Comparison of ENCODE assay signal across 8 mouse cellular contexts in the genomic region with DNA sequence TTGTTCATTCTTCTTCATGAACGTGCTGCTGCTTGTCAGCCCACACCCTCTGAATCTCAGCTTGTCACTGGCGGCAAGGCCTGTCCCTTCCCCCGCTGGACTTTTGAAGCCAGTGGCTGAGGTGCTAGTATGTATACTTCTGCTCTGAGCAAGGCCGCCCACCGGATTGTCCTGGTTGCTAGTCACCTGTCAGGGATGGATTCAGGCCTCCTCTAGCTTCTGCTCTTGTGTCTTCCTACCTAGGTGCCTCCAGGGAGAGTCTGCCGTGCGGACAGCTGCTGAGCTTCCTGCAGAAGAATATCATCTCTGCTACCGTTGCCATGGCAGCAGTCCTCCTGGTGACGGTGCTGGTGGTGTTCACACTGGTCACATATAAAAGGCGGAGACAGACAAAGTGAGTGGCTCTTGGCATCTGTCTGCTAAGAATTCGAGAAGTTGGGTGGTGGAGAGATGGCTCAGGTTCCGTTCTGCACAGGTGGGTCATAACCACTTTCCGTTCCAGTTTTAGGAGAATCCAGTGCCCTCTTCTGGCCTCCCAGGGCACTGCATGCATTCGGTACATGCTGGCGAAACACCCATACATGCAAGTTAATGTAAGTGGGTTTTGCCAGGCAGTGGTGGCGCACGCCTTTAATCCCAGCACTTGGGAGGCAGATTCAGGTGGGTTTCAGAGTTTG. TPM values are rescaled to one million over a fixed set of nuclear protein-coding genes. Genes with fewer than 3 reads are reported as not detected.
DNase-seq lines count a peak whose midpoint lies in the region; ATAC-seq lines count a peak whose summit lies in the region.

No protein-coding gene starts in this region.

- no peak overlapping the region for H3K27ac ChIP-seq in embryonic facial prominence, embryonic 11.5 days (replicated peaks; ENCODE audit: low read depth, low read length)
- no peak overlapping the region for H3K27ac ChIP-seq in limb, embryonic 12.5 days
- peak overlapping the region; percentile 70 for H3K27ac ChIP-seq in midbrain, embryonic 14.5 days (replicated peaks; ENCODE audit: low read depth, low read length)

- WGBS in embryonic facial prominence, embryonic 11.5 days, result 24% methylated on average over 17 of the region's 17 CpGs
- WGBS in limb, embryonic 12.5 days, result 26% methylated on average over 17 of the region's 17 CpGs
- WGBS in midbrain, embryonic 14.5 days, result 23% methylated on average over 17 of the region's 17 CpGs

- H3K4me2 ChIP-seq in embryonic facial prominence, embryonic 11.5 days (ENCODE audit: low read depth, low read length), result peak overlapping the region; percentile 27
- peak overlapping the region; percentile 46 for H3K4me2 ChIP-seq in limb, embryonic 12.5 days
- peak overlapping the region; percentile 50 for H3K4me2 ChIP-seq in midbrain, embryonic 14.5 days (ENCODE audit: low read length)

- 0 out of 2 replicates have a peak, but pooled peaks have one; percentile 40 for ATAC-seq in embryonic facial prominence, embryonic 11.5 days (replicated peaks; ENCODE audit: insufficient number of reproducible peaks, low FRiP score, low TSS enrichment, low read depth)
- peak; percentile 38; the same call in 1 of the 2 replicates for ATAC-seq in limb, embryonic 12.5 days (ENCODE audit: insufficient number of reproducible peaks, insufficient read depth, low FRiP score, low TSS enrichment, low read depth)
- ATAC-seq in midbrain, embryonic 14.5 days (ENCODE audit: low FRiP score, low TSS enrichment), result peak; percentile 60

- no peaks in the 10 kb centered on the region for H3K36me3 ChIP-seq in embryonic facial prominence, embryonic 11.5 days (replicated peaks; ENCODE audit: control insufficient read depth, insufficient read depth, low read depth, low read length)
- H3K36me3 ChIP-seq in limb, embryonic 12.5 days, result no peaks in the 10 kb centered on the region
- no peaks in the 10 kb centered on the region for H3K36me3 ChIP-seq in midbrain, embryonic 14.5 days (ENCODE audit: control insufficient read depth, insufficient read depth, low read length)

- DNase-seq in 416B (ENCODE audit: low read depth), result peak; percentile 67
- peak; percentile 75 for DNase-seq in adrenal gland, postnatal 14 days
- peak; percentile 83 for DNase-seq in embryonic facial prominence, embryonic 11.5 days (ENCODE audit: low spot score)
- DNase-seq in heart, adult 9 months (ENCODE audit: low spot score in 2 of 2), result peak; percentile 16 to 46
- peak; percentile 74 for DNase-seq in kidney, adult 9 months
- DNase-seq in midbrain, embryonic 14.5 days, result peak; percentile 88
- DNase-seq in spleen, adult 18-20 months, result peak; percentile 60 to 82

- no peak overlapping the region for H3K9ac ChIP-seq in embryonic facial prominence, embryonic 11.5 days (replicated peaks; ENCODE audit: low read length)
- no peak overlapping the region for H3K9ac ChIP-seq in limb, embryonic 12.5 days (replicated peaks)
- H3K9ac ChIP-seq in midbrain, embryonic 14.5 days (replicated peaks; ENCODE audit: low read length), result no peak overlapping the region

- H3K27me3 ChIP-seq in embryonic facial prominence, embryonic 11.5 days (ENCODE audit: control insufficient read depth, insufficient read depth, low read length), result no peaks in the 10 kb centered on the region
- H3K27me3 ChIP-seq in limb, embryonic 12.5 days, result peaks cover 34% of the 10 kb centered on the region
- no peaks in the 10 kb centered on the region for H3K27me3 ChIP-seq in midbrain, embryonic 14.5 days (ENCODE audit: control insufficient read depth, insufficient read depth, low read length)

- H3K4me1 ChIP-seq in embryonic facial prominence, embryonic 11.5 days (ENCODE audit: control insufficient read depth, insufficient read depth, low read length), result 0 out of 2 replicates have a peak, but pooled peaks cover 2% of the 10 kb centered on the region
- H3K4me1 ChIP-seq in limb, embryonic 12.5 days (replicated peaks), result peaks cover 7% of the 10 kb centered on the region; the same call in 1 of the 2 replicates
- peaks cover 15% of the 10 kb centered on the region for H3K4me1 ChIP-seq in midbrain, embryonic 14.5 days (ENCODE audit: control insufficient read depth, insufficient read depth, low read length)

- no peak overlapping the region for H3K4me3 ChIP-seq in embryonic facial prominence, embryonic 11.5 days (ENCODE audit: low read depth, low read length)
- H3K4me3 ChIP-seq in limb, embryonic 12.5 days (replicated peaks), result peak overlapping the region; percentile 21; the same call in 1 of the 2 replicates
- H3K4me3 ChIP-seq in midbrain, embryonic 14.5 days (replicated peaks; ENCODE audit: low read depth, low read length), result peak overlapping the region; percentile 25

- no peaks in the 10 kb centered on the region for H3K9me3 ChIP-seq in embryonic facial prominence, embryonic 11.5 days (replicated peaks; ENCODE audit: control insufficient read depth, low read length)
- H3K9me3 ChIP-seq in limb, embryonic 12.5 days, result no peaks in the 10 kb centered on the region
- no peaks in the 10 kb centered on the region for H3K9me3 ChIP-seq in midbrain, embryonic 14.5 days (ENCODE audit: control insufficient read depth, low read length)

RNA-seq across cellular contexts. Expression of gene Zap70, which starts 17.2 kb away (rescaled TPM):
- 0.56 and 6.7 TPM in 2 replicates for total RNA-seq in adrenal gland, postnatal 14 days (2021)
- 0.15 and 0.18 TPM in 2 replicates for polyA plus RNA-seq in embryonic facial prominence, embryonic 11.5 days (2014; fragmentation: Nextera tagmentation; extraction: Ambion mirVana)
- polyA plus RNA-seq in limb, embryonic 12.5 days (2016; fragmentation: Nextera tagmentation; extraction: Ambion mirVana), result 0.40 and 0.90 TPM in 2 replicates
- 1.7 and 2.0 TPM in 2 replicates for polyA plus RNA-seq in midbrain, embryonic 14.5 days (2014; fragmentation: Nextera tagmentation; extraction: Ambion mirVana)

RNA-seq across cellular contexts. Expression of gene Actr1b, which starts 30.2 kb away (rescaled TPM):
- total RNA-seq in adrenal gland, postnatal 14 days (2021), result 113 and 124 TPM in 2 replicates
- 90.9 and 99.0 TPM in 2 replicates for polyA plus RNA-seq in embryonic facial prominence, embryonic 11.5 days (2014; fragmentation: Nextera tagmentation; extraction: Ambion mirVana)
- polyA plus RNA-seq in limb, embryonic 12.5 days (2016; fragmentation: Nextera tagmentation; extraction: Ambion mirVana), result 114 and 120 TPM in 2 replicates
- polyA plus RNA-seq in midbrain, embryonic 14.5 days (2014; fragmentation: Nextera tagmentation; extraction: Ambion mirVana), result 77.9 and 81.9 TPM in 2 replicates

RNA-seq across cellular contexts. Expression of gene 4933424G06Rik, which starts 34.5 kb away (rescaled TPM):
- not detected in 2 replicates for total RNA-seq in adrenal gland, postnatal 14 days (2021)
- polyA plus RNA-seq in embryonic facial prominence, embryonic 11.5 days (2014; fragmentation: Nextera tagmentation; extraction: Ambion mirVana), result 0.31 TPM in 1 of 2 replicates, not detected in the other
- 0.21 TPM in 1 of 2 replicates, not detected in the other for polyA plus RNA-seq in limb, embryonic 12.5 days (2016; fragmentation: Nextera tagmentation; extraction: Ambion mirVana)
- polyA plus RNA-seq in midbrain, embryonic 14.5 days (2014; fragmentation: Nextera tagmentation; extraction: Ambion mirVana), result 0.51 and 0.80 TPM in 2 replicates

RNA-seq across cellular contexts. Expression of gene Cox5b, which starts 53.2 kb away (rescaled TPM):
- total RNA-seq in adrenal gland, postnatal 14 days (2021), result 1,730 and 1,808 TPM in 2 replicates
- polyA plus RNA-seq in embryonic facial prominence, embryonic 11.5 days (2014; fragmentation: Nextera tagmentation; extraction: Ambion mirVana), result 460 and 476 TPM in 2 replicates
- polyA plus RNA-seq in limb, embryonic 12.5 days (2016; fragmentation: Nextera tagmentation; extraction: Ambion mirVana), result 454 and 462 TPM in 2 replicates
- polyA plus RNA-seq in midbrain, embryonic 14.5 days (2014; fragmentation: Nextera tagmentation; extraction: Ambion mirVana), result 606 and 777 TPM in 2 replicates

Comparison
In these comparisons a context has a peak if more than half of its experiments do, and no peak if none do; other contexts are left out.
1. DNase-seq: peak in every context shown above with its lines; median percentile 88 in midbrain, embryonic 14.5 days; 83 in embryonic facial prominence, embryonic 11.5 days; 75 in adrenal gland, postnatal 14 days; 74 in kidney, adult 9 months; 71 in spleen, adult 18-20 months; 67 in 416B; 31 in heart, adult 9 months.